8 mouse cellular contexts compared by ENCODE assay signal in genomic region chr11:21368466-21368865, GRCm38 (mm10). TPM values are rescaled to one million over a fixed set of nuclear protein-coding genes. Genes with fewer than 3 reads are reported as not detected.
DNase-seq lines count a peak whose midpoint lies in the region; ATAC-seq and TF ChIP-seq lines count a peak whose summit lies in the region.

No protein-coding gene starts in this region.

- H3K4me3 ChIP-seq in liver, embryonic 14.5 days (ENCODE audit: insufficient read depth in 1 of 2, low read depth in 2 of 2, low read length in 2 of 2): peak overlapping the region in 1 of 2 experiments; percentile 88; a peak in 2 of 4 replicates

- no peak for TF ChIP-seq CTCF in liver, embryonic 14.5 days (IDR thresholded peaks at IDR 0.05; ENCODE audit: low read depth)

- peaks cover 12 to 14% of the 10 kb centered on the region in 2 experiments; a peak in 3 of 4 replicates for H3K4me1 ChIP-seq in liver, embryonic 14.5 days (replicated peaks; ENCODE audit: control insufficient read depth in 2 of 2, insufficient read depth in 2 of 2, low read length in 1 of 2)

- 64% methylated on average over 7 of the region's 7 CpGs for WGBS in liver, embryonic 14.5 days (ENCODE audit: insufficient replicate concordance)

- peak; percentile 9 for DNase-seq in adrenal gland, postnatal 14 days
- DNase-seq in adrenal gland, postnatal 25 days: no peak
- DNase-seq in right cerebral cortex, postnatal 14 days: peak; percentile 6
- DNase-seq in right cerebral cortex, postnatal 25 days: no peak
- DNase-seq in liver, embryonic 14.5 days (ENCODE audit: low read depth in 3 of 3, low spot score in 3 of 3): no peak
- no peak for DNase-seq in cerebellum, adult 11 months
- DNase-seq in layer of hippocampus, postnatal 14 days (ENCODE audit: low spot score in 2 of 2): no peak

- no peak for TF ChIP-seq EP300 in liver, embryonic 14.5 days (IDR thresholded peaks at IDR 0.05; ENCODE audit: low read depth)

- no peak overlapping the region for H3K9ac ChIP-seq in liver, embryonic 14.5 days (replicated peaks)

- no peaks in the 10 kb centered on the region for H3K36me3 ChIP-seq in liver, embryonic 14.5 days (replicated peaks; ENCODE audit: control insufficient read depth, insufficient read depth, low read depth)

- H3K9me3 ChIP-seq in liver, embryonic 14.5 days (ENCODE audit: control insufficient read depth, low read length): no peaks in the 10 kb centered on the region

- peak overlapping the region; percentile 93 for H3K4me2 ChIP-seq in liver, embryonic 14.5 days (ENCODE audit: low read depth)

- no peak overlapping the region for H3K27ac ChIP-seq in liver, embryonic 14.5 days

- H3K27me3 ChIP-seq in liver, embryonic 14.5 days (ENCODE audit: control insufficient read depth, insufficient read depth, low read length): peaks cover 8% of the 10 kb centered on the region

- no peak for ATAC-seq in liver, embryonic 14.5 days (ENCODE audit: insufficient read depth)
- no peak for ATAC-seq in CD4-positive, CD25-positive, alpha-beta regulatory T cell, adult 4 months

RNA-seq across cellular contexts. Expression of gene Ugp2, which starts 2.5 kb away (rescaled TPM):
- 71.8 and 91.9 TPM in 2 replicates for total RNA-seq in adrenal gland, postnatal 14 days (2021)
- 84.2 and 86.7 TPM in 2 replicates for total RNA-seq in adrenal gland, postnatal 25 days (2021)
- polyA plus RNA-seq in liver, embryonic 14.5 days (2012; rRNA removed): 7.2 and 12.3 TPM in 2 replicates
- 31.6 and 32.5 TPM in 2 replicates for polyA plus RNA-seq in liver, embryonic 14.5 days (2014; fragmentation: Nextera tagmentation; extraction: Ambion mirVana)
- polyA plus RNA-seq in CD4-positive, CD25-positive, alpha-beta regulatory T cell, adult 4 months (2017; shearing (Covaris generic)): 10 to 100 TPM; 38.0 to 43.4 TPM
- 10 to 100 TPM; 63.4 to 75.9 TPM for total RNA-seq in layer of hippocampus, postnatal 14 days (2021)

Comparison
In these comparisons a context has a peak if more than half of its experiments do, and no peak if none do; other contexts are left out.
1. DNase-seq: peak in adrenal gland, postnatal 14 days (single experiment) and right cerebral cortex, postnatal 14 days (single experiment); none in adrenal gland, postnatal 25 days (single experiment), right cerebral cortex, postnatal 25 days (single experiment), liver, embryonic 14.5 days (0 of 3), cerebellum, adult 11 months (single experiment) and layer of hippocampus, postnatal 14 days (0 of 2).